In the genomic region with DNA sequence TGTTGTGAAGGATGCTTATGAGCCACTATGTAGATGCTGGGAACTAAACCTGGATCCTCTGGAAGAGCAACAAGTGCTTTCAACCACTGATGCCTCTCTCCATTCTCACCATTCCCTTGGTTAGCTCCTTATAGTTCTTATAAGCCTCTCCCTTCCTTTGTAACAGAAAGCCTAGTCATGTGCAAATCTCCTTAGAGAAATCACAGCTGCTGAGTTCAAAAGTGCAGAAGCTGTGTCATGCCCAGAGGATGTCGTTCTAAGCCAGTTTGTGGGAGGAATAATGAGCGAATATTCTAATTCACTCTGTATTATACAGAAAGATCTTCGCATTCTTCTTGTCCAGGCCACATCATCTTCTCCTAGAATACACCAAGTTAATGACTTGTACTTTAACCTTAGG, we compare ENCODE assay signal across 25 mouse cellular contexts. TPM values are rescaled to one million over a fixed set of nuclear protein-coding genes. Genes with fewer than 3 reads are reported as not detected.
DNase-seq lines count a peak whose midpoint lies in the region; ATAC-seq lines count a peak whose summit lies in the region.
"Had no signal": no experiment of that assay in that cellular context is flagged by ENCODE, and none has a peak within 500 bp of the region (broad histone marks: within the 10 kb centered on the region; RNA-seq: fewer than 3 reads in every experiment).

No protein-coding gene starts in this region.

- H3K9ac ChIP-seq in kidney, embryonic 14.5 days (ENCODE audit: low read depth, low read length), result no peak overlapping the region
- H3K9ac ChIP-seq: embryonic facial prominence, embryonic 15.5 days; forebrain, postnatal 0 days; heart, embryonic 12.5 days; hindbrain, embryonic 15.5 days; intestine, embryonic 15.5 days; limb, embryonic 13.5 days; liver, embryonic 13.5 days; neural tube, embryonic 12.5 days had no signal

- no peak overlapping the region for H3K4me2 ChIP-seq in kidney, embryonic 14.5 days (replicated peaks; ENCODE audit: low read depth, low read length)
- H3K4me2 ChIP-seq: embryonic facial prominence, embryonic 15.5 days; heart, embryonic 12.5 days; hindbrain, embryonic 15.5 days; intestine, embryonic 15.5 days; limb, embryonic 13.5 days; liver, embryonic 13.5 days; neural tube, embryonic 12.5 days had no signal

- peak; percentile 31 for DNase-seq in heart, adult 8-10 months (ENCODE audit: low spot score)
- no peak for DNase-seq in heart, postnatal 25 days (ENCODE audit: low spot score)
- DNase-seq in kidney, postnatal 14 days, result peak; percentile 29
- DNase-seq in ES-CJ7 (ENCODE audit: low read depth, low spot score), result peak; percentile 12
- peak; percentile 42 for DNase-seq in brain, adult 2 months (ENCODE audit: low read depth, low spot score)
- no peak for DNase-seq in ovary, adult 18-20 months (ENCODE audit: low spot score)
- DNase-seq: adrenal gland, adult 2 months; cerebellum, adult 9-11 months; forebrain, postnatal 0 days; heart, postnatal 4 days; liver, embryonic 13.5 days; right cerebral cortex, postnatal 14 days; spleen, adult 18-20 months; thymus, adult 18-20 months had no signal

- no peak overlapping the region for H3K27ac ChIP-seq in kidney, embryonic 14.5 days (ENCODE audit: low read depth, low read length)
- H3K27ac ChIP-seq: embryonic facial prominence, embryonic 15.5 days; forebrain, embryonic 10.5 days; hindbrain, embryonic 15.5 days; intestine, embryonic 15.5 days; limb, embryonic 13.5 days; liver, embryonic 13.5 days; midbrain, embryonic 10.5 days; neural tube, embryonic 12.5 days had no signal

- H3K4me1 ChIP-seq in kidney, embryonic 14.5 days (ENCODE audit: control insufficient read depth, insufficient read depth, low read length), result peaks cover 11% of the 10 kb centered on the region
- H3K4me1 ChIP-seq: heart, embryonic 12.5 days; hindbrain, embryonic 15.5 days; intestine, embryonic 15.5 days; liver, embryonic 13.5 days; neural tube, embryonic 12.5 days had no signal

- intact Hi-C loops in heart, postnatal 25 days (cut with DNase I), result no loop called here

- no peaks in the 10 kb centered on the region for H3K36me3 ChIP-seq in kidney, embryonic 14.5 days (ENCODE audit: control insufficient read depth, insufficient read depth, low read length)
- H3K36me3 ChIP-seq: embryonic facial prominence, embryonic 15.5 days; forebrain, embryonic 10.5 days; heart, embryonic 12.5 days; hindbrain, embryonic 15.5 days; intestine, embryonic 15.5 days; limb, embryonic 13.5 days; liver, embryonic 13.5 days; midbrain, embryonic 10.5 days; neural tube, embryonic 12.5 days had no signal

- H3K9me3 ChIP-seq in kidney, embryonic 14.5 days (ENCODE audit: control insufficient read depth, low read length), result no peaks in the 10 kb centered on the region
- H3K9me3 ChIP-seq: embryonic facial prominence, embryonic 15.5 days; forebrain, embryonic 10.5 days; heart, embryonic 12.5 days; hindbrain, embryonic 15.5 days; intestine, embryonic 15.5 days; limb, embryonic 13.5 days; liver, embryonic 13.5 days; midbrain, embryonic 10.5 days; neural tube, embryonic 12.5 days had no signal

- no peak overlapping the region for H3K4me3 ChIP-seq in kidney, embryonic 14.5 days (ENCODE audit: low read length)
- H3K4me3 ChIP-seq: embryonic facial prominence, embryonic 15.5 days; forebrain, embryonic 10.5 days; heart, embryonic 12.5 days; hindbrain, embryonic 15.5 days; intestine, embryonic 15.5 days; limb, embryonic 13.5 days; liver, embryonic 13.5 days; midbrain, embryonic 10.5 days; neural tube, embryonic 12.5 days had no signal

- no peak for ATAC-seq in kidney, embryonic 14.5 days (ENCODE audit: low FRiP score, low TSS enrichment)
- ATAC-seq in megakaryocyte progenitor cell, adult 5-6 weeks (replicated peaks; ENCODE audit: poor library complexity), result no peak
- ATAC-seq: forebrain, postnatal 0 days; intestine, embryonic 15.5 days had no signal

- WGBS in kidney, embryonic 14.5 days, result 52% methylated on average over 3 of the region's 3 CpGs

- H3K27me3 ChIP-seq in kidney, embryonic 14.5 days (ENCODE audit: control insufficient read depth, insufficient read depth, low read length), result no peaks in the 10 kb centered on the region
- H3K27me3 ChIP-seq: embryonic facial prominence, embryonic 15.5 days; heart, embryonic 12.5 days; hindbrain, embryonic 15.5 days; intestine, embryonic 15.5 days; limb, embryonic 13.5 days; liver, embryonic 13.5 days; neural tube, embryonic 12.5 days had no signal

RNA-seq across cellular contexts. Expression of gene Tmc3, which starts 12.8 kb away (rescaled TPM):
- total RNA-seq in heart, adult 8-10 months (2022), result under 1 TPM; 0.12 to 0.20 (median 0.19) TPM
- under 1 TPM; 0.11 to 0.13 TPM for total RNA-seq in heart, postnatal 25 days (2021)
- polyA plus RNA-seq in kidney, embryonic 14.5 days (2014; fragmentation: Nextera tagmentation; extraction: Ambion mirVana), result 0.84 and 0.91 TPM in 2 replicates
- total RNA-seq in megakaryocyte progenitor cell, adult 5-6 weeks (2015), result 0.64 TPM in 1 of 2 replicates, not detected in the other
- total RNA-seq in megakaryocyte progenitor cell, adult 5-6 weeks (2017), result 0.17 TPM in 1 of 2 replicates, not detected in the other
- polyA plus RNA-seq: lung, embryonic 16.5 days had no signal

RNA-seq across cellular contexts. Expression of gene Stard5, which starts 59.9 kb away (rescaled TPM):
- total RNA-seq in heart, adult 8-10 months (2022), result 10 to 100 TPM in 2 of 4 experiments, 1 to 10 TPM in 2; 7.6 to 11.6 (median 9.3) TPM
- 10 to 100 TPM; 11.0 to 11.9 TPM for total RNA-seq in heart, postnatal 25 days (2021)
- polyA plus RNA-seq in kidney, embryonic 14.5 days (2014; fragmentation: Nextera tagmentation; extraction: Ambion mirVana), result 13.0 and 19.4 TPM in 2 replicates
- total RNA-seq in megakaryocyte progenitor cell, adult 5-6 weeks (2015), result 9.4 and 11.3 TPM in 2 replicates
- 10.0 and 11.0 TPM in 2 replicates for total RNA-seq in megakaryocyte progenitor cell, adult 5-6 weeks (2017)

Comparison
In these comparisons a context has a peak if more than half of its experiments do, and no peak if none do; other contexts are left out.
1. DNase-seq: peak in heart, adult 8-10 months (single experiment), kidney, postnatal 14 days (single experiment), ES-CJ7 (single experiment) and brain, adult 2 months (single experiment); none in heart, postnatal 25 days (single experiment) and ovary, adult 18-20 months (single experiment).